Mouse (Mus musculus): ENCODE results near the gene Gm21541.
"Not testable (repeated sequence)": the region's sequence is repeated elsewhere in the genome, so short reads cannot be mapped to it uniquely, and the experiment has no call there.

Gm21541 gene

GRCm38 (mm10) chr4:41903310-41903709, at the start of gene Gm21541:
TSS of gene Gm21541 (plus strand) at chr4:41903610.
- DNase-seq (ENCODE audit: low read depth, low spot score), result not testable (repeated sequence)

GRCm38 (mm10) chr4:41941272-41941671, 37.9 kb downstream of the Gm21541 start, which contains the start of gene Gm20878:
TSS of gene Gm20878 (plus strand) at chr4:41941572.
- not testable (repeated sequence) for DNase-seq (ENCODE audit: low read depth, low spot score)
